Mouse (Mus musculus) E14TG2a.4 (cell line): ENCODE results near the gene Cdc42ep5.

ENCODE experiments used
- CTCF ChIP-seq: conservative IDR thresholded peaks from 2 replicates; pipeline ENCODE4 v1.5.1; 2014; ENCODE audit warnings: low read length
- NANOG ChIP-seq: IDR thresholded peaks from 2 replicates; pipeline ENCODE4 v1.6.1; 2014; ENCODE audit warnings: borderline replicate concordance, low read length, mixed read lengths

DNA sequence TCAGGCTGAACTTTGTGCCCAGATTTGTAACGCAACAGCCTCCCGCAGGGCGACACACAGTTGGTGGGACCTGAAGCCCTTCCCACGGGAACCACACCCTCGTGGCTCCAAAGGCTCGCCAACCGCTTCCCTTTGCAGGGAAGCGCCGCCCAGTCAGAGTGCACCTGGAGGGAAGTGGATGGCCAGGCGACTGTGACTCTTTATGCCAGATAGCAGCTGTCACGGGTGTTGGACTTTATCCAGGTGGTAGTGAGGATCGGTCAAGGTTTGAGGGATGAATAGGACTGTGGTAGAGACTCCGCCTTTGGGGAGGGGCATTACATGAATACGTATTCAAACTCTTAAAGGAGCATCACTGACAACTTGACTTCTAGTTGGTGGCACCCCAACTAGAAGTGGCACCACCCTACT lies 13.8 kb downstream of the Cdc42ep5 start:
- no peak for TF ChIP-seq CTCF
- TF ChIP-seq NANOG, result no peak
